ENCODE assay signal across 8 mouse cellular contexts in genomic region chr3:65658721-65659619, GRCm38 (mm10). TPM values are rescaled to one million over a fixed set of nuclear protein-coding genes. Genes with fewer than 3 reads are reported as not detected.
DNase-seq lines count a peak whose midpoint lies in the region; ATAC-seq and TF ChIP-seq lines count a peak whose summit lies in the region.

No protein-coding gene starts in this region.

- H3K9me3 ChIP-seq in ES-Bruce4 (replicated peaks; ENCODE audit: control insufficient read depth, insufficient read depth, low read length, poor library complexity, severe bottlenecking) = peaks cover 10% of the 10 kb centered on the region
- H3K9me3 ChIP-seq in hindbrain, embryonic 10.5 days = no peaks in the 10 kb centered on the region

- peak; percentile 88 for ATAC-seq in frontal cortex, adult (ENCODE audit: low TSS enrichment)

- H3K9ac ChIP-seq in ES-Bruce4 (ENCODE audit: low read depth, poor library complexity, severe bottlenecking) = peak overlapping the region; percentile 78

- DNase-seq in cerebellum, adult 11-12 months = peak; percentile 58
- peak; percentile 79 for DNase-seq in hindbrain, embryonic 10.5 days (ENCODE audit: low spot score)
- DNase-seq in layer of hippocampus, postnatal 14 days (ENCODE audit: low spot score in 2 of 2) = peak; percentile 66 to 70
- peak; percentile 82 for DNase-seq in lung, postnatal 10 days
- DNase-seq in ovary, postnatal 14 days (ENCODE audit: low spot score) = peak; percentile 60
- peak; percentile 64 to 67 for DNase-seq in thymus, postnatal 10 days (ENCODE audit: low spot score in 2 of 2)

- TF ChIP-seq CTCF in ES-Bruce4 (IDR thresholded peaks at IDR 0.05; ENCODE audit: low read depth, low read length) = no peak

- H3K27ac ChIP-seq in ES-Bruce4 (ENCODE audit: insufficient read depth, low read length) = peak overlapping the region; percentile 83
- peak overlapping the region; percentile 93 for H3K27ac ChIP-seq in hindbrain, embryonic 10.5 days

- peak; percentile 95 for TF ChIP-seq EP300 in ES-Bruce4 (IDR thresholded peaks at IDR 0.05; ENCODE audit: insufficient read depth, low read depth, low read length)

- peaks cover 3% of the 10 kb centered on the region for H3K4me1 ChIP-seq in ES-Bruce4 (ENCODE audit: control insufficient read depth, insufficient read depth, low read length)
- peaks cover 40% of the 10 kb centered on the region for H3K4me1 ChIP-seq in hindbrain, embryonic 10.5 days (replicated peaks)

- TF ChIP-seq POLR2A in ES-Bruce4 (IDR thresholded peaks at IDR 0.05; ENCODE audit: insufficient read depth, low read length) = no peak

- H3K27me3 ChIP-seq in ES-Bruce4 (ENCODE audit: control insufficient read depth, insufficient read depth, low read length, poor library complexity, severe bottlenecking) = no peaks in the 10 kb centered on the region
- H3K27me3 ChIP-seq in hindbrain, embryonic 10.5 days (ENCODE audit: insufficient read depth, poor library complexity, severe bottlenecking) = peaks cover 40% of the 10 kb centered on the region

- no peaks in the 10 kb centered on the region for H3K36me3 ChIP-seq in ES-Bruce4 (ENCODE audit: control insufficient read depth, insufficient read depth, low read length, poor library complexity, severe bottlenecking)
- H3K36me3 ChIP-seq in hindbrain, embryonic 10.5 days = no peaks in the 10 kb centered on the region

- under 1% methylated on average over 72 of the region's 72 CpGs for WGBS in hindbrain, embryonic 10.5 days

- peak overlapping the region; percentile 79 for H3K4me3 ChIP-seq in ES-Bruce4 (ENCODE audit: low read depth, low read length)
- peak overlapping the region; percentile 76 for H3K4me3 ChIP-seq in hindbrain, embryonic 10.5 days

RNA-seq across cellular contexts. Expression of gene Lekr1, which starts 7.1 kb away (rescaled TPM):
- 2.4 and 4.6 TPM in 2 replicates for polyA plus RNA-seq in ES-Bruce4 (2011; ENCODE audit: insufficient read depth, insufficient read length, low read depth, missing spikeins)
- 2.9 and 3.7 TPM in 2 replicates for polyA plus RNA-seq in hindbrain, embryonic 10.5 days (2016; fragmentation: Nextera tagmentation; extraction: Ambion mirVana)
- total RNA-seq in layer of hippocampus, postnatal 14 days (2021) = 1 to 10 TPM; 6.7 to 8.1 TPM

Comparison
In these comparisons a context has a peak if more than half of its experiments do, and no peak if none do; other contexts are left out.
1. Peak in every context shown above with its lines: DNase-seq, ATAC-seq, H3K4me3 ChIP-seq and H3K27ac ChIP-seq.